Mouse (Mus musculus) heart, adult 8-10 months (tissue): ENCODE measurements around the gene 2300003K06Rik. TPM values are rescaled to one million over a fixed set of nuclear protein-coding genes. Genes with fewer than 3 reads are reported as not detected.
"Not testable (repeated sequence)": the region's sequence is repeated elsewhere in the genome, so short reads cannot be mapped to it uniquely, and the experiment has no call there.

Experiments
- DNase-seq: peaks from one replicate; pipeline ENCODE4 v3.0.0; 2022; ENCODE audit warnings: low spot score
- total RNA-seq, 4 experiments: library from RNA; stranded (reverse); gene quantifications; 2 replicates each; pipeline ENCODE4 v1.2.4; 2022

The 2300003K06Rik gene
- not detected for total RNA-seq

DNA sequence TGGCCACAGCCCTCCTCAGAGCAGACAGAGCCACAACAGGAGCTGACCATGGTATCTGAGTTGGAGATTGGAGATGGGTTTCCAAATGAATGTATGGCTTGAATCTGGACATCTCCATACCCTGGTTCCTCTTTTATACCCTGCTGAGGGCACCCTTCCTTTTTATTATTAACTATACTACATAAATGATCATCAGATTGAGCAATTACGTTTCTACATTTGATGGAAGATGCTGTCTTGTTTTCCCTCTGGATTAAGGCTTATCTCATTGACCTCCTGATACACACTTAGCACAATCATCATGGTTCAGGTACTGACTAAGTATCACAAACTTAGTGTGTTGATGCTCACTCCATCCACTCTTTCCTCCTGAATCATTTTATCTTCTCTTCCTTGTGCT is at the start of gene 2300003K06Rik:
2300003K06Rik (minus strand) TSS at position 101 of the 400 bp plus-strand sequence.
- DNase-seq: no peak

DNA sequence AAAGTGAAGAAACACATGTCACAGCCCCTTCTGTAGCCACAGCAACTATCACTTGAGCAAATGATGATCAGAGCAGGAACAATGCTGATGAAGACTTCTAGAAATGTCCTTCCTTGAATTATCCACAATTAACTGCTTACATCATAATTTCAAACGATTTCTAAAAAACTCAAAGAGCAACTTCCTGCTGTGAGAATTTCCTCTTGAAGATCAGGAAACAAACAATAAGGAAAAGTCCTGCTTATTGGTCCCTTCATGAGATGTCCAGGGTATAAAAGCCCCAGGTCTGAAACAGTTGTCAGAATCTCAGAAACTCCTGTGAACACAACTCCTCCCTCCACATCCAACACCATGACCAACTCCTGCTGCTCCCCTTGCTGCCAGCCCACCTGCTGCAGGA is 41.0 kb upstream of the 2300003K06Rik start, which contains the start of gene Gm11567:
Gm11567 (plus strand) TSS at position 301 of the 400 bp plus-strand sequence.
- DNase-seq: not testable (repeated sequence)

DNA sequence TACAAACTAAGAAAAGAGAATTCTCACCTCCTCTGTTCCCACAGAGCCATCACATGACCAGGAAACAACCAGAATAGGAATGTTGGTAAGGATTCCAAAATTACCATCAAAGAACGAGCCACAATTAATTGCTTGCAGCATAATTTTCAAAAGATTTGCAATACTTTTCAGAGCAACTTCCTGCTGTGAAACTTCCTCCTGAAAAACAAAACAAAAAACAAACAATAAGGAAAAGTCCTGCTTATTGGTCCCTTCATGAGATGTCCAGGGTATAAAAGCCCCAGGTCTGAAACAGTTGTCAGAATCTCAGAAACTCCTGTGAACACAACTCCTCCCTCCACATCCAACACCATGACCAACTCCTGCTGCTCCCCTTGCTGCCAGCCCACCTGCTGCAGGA is 35.2 kb upstream of the 2300003K06Rik start, which contains the start of gene Krtap9-1:
Krtap9-1 (plus strand) TSS at position 301 of the 400 bp plus-strand sequence.
- DNase-seq: not testable (repeated sequence)

DNA sequence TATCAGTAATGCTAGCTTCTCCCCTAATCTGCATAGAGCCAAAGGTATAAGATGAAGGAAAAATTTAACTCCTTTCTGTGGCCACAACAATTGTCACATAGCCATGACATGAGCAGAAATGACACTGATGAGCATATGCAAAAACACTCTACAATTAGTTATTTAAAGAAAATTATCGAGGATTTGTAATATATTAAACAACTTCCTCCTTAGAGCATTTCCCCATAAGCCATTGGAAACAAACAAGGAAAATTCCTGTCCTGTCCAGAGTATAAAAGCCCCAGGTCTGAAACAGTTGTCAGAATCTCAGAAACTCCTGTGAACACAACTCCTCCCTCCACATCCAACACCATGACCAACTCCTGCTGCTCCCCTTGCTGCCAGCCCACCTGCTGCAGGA is 26.3 kb upstream of the 2300003K06Rik start, which contains the start of gene Gm11559:
Gm11559 (plus strand) TSS at position 301 of the 400 bp plus-strand sequence.
- not testable (repeated sequence) for DNase-seq

DNA sequence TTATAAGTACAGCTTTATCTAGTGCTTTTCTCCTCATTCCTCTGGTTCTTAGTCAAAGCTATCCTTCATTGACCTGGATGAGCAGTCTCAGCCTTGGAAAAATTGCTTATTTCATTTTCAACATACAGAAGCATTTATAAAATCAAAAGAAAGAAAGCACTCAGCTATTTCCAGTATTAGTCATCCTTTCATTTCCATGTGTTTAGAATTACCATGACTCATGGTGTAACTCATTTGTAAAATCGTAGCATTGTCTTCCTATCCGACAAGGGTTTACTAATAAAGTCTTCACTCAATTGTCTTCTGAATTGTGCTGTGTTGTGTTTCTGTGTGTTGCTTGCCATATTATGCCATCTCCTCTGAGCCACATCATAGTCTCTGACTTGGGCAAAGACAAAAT is 20.9 kb upstream of the 2300003K06Rik start:
- no peak for DNase-seq

DNA sequence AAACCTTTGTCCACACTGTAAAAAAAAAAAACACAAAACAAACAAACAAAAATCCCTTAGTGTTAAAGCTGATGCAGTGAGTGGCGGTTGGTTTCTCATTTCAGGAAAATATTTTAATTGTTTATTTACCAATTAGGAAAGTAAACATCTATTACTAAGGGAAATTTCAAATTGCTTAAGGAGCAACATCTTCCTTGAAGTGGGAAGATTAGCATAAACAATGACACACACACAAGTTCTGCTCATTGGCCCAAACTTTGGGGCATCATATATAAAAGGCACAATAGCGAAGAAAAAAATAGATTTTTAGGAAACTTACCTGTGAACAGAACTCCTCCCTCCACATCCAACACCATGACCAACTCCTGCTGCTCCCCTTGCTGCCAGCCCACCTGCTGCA is 19.8 kb upstream of the 2300003K06Rik start, which contains the start of gene Gm11568:
Gm11568 (plus strand) TSS at position 301 of the 400 bp plus-strand sequence.
- no peak for DNase-seq

DNA sequence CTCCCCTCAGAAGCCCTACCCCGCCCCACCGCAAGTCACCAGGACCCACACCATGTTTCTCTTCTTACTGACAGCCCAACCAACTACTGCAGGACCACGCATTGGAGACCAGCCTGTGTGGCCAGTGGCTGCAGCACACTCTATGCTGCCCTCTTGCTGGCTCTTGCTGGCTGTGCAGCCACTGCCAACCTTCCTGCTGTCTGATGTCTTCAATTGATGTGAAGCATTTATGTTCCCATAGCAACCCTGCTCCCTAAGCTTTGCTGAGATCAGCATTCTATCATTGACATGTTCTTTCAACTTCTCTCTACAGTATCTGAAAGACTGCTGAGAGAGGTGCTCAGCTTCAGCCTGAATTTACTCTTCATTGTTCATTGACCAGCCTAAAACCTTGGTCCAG is 16.3 kb upstream of the 2300003K06Rik start:
- no peak for DNase-seq

DNA sequence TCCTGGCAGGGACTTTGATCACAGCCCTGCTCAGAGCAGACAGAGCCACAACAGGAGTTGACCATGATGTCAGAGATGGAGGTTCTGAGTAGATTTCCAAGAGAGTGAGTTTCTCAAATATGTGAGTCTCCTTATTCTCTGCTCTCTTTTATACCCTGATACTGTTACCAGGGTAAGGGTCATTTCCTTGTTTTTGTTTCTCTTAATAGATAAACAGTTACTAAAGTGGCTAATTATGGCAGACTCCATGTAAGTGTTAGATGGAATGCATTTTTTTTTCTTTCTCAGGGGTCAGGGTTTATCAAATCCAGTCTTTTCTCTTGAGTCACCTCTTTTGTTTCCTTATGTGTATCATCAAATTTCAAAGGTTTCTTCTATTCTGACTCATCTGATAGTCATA is 13.6 kb upstream of the 2300003K06Rik start, which contains the start of gene Krtap4-16:
Krtap4-16 (minus strand) TSS at position 101 of the 400 bp plus-strand sequence.
- no peak for DNase-seq

DNA sequence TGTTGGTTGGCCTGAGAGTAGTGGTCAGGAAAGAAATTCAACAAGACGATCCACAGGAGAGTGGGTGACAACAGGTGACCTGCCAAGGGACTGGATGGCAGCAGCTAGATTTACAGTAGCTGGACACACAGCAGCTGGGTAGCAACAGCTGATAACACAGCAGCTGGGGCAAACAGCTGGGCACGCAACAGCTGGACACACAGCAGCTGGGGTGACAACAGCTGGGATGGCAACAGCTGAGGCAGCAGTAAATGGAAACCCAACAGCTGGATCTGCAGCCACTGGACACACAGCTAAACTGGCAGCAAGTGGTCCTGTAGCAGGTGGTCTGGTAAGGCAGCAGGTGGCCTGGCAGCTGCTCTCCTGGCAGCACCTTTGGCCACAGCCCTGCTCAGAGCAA is 8.9 kb upstream of the 2300003K06Rik start:
- no peak for DNase-seq

DNA sequence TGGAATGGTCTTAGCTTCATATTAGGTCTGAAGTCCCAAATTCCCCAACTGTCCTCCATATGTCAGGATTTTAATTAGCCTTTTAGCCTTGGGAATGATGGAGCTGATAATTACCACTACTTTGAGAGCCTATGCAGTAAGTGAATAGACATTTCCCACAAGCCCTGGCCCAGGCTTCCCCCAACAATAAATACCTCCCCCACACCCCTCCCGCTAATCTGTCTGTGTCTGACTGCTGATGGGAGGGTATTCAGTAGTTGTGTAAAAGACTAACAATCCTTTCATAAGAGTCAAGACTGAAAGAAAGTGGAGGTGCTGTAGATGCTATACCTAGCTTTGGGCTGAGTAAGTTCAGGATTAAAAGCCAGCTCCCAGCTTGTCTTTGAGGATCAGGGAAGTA is 4.3 kb upstream of the 2300003K06Rik start:
- DNase-seq: no peak

DNA sequence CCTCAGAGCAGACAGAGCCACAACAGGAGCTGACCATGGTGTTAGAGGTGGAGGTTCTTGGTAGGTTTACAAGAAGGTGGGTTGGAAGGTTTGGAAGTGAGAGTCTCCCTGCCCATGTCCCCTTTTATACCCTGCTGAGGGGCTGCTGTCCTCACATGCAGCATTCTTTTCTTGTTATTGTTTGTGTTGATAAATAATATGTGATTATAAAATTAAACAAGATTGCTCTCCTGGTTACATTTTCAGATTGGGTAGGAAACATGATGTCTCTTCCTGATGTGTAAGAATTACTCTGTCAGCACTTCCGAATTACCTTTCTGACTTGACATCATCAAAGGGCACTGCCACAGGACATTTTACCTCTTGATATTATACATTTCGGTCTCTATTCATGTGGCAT is 22.3 kb downstream of the 2300003K06Rik start, which contains the start of gene Gm11564:
Gm11564 (minus strand) TSS at position 101 of the 400 bp plus-strand sequence.
- DNase-seq: not testable (repeated sequence)

DNA sequence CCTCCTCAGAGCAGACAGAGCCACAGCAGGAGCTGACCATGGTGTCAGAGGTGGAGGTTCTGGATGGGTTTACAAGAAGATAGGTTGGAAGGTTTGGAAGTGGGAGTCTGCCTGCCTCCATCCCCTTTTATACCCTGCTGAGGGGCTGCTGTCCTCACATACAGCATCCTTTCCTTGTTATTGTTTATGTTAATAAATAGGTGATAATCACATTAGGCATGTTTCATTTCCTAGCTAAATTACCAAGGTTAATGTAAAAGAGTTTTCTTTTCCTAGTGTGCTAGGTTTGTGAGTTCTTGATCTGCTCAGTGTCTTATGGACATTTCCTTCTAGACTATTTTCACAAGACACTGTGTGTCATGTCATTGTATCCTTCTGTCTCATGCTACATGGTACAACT is 28.1 kb downstream of the 2300003K06Rik start, which contains the start of gene Krtap4-13:
Krtap4-13 (minus strand) TSS at position 101 of the 400 bp plus-strand sequence.
- not testable (repeated sequence) for DNase-seq

DNA sequence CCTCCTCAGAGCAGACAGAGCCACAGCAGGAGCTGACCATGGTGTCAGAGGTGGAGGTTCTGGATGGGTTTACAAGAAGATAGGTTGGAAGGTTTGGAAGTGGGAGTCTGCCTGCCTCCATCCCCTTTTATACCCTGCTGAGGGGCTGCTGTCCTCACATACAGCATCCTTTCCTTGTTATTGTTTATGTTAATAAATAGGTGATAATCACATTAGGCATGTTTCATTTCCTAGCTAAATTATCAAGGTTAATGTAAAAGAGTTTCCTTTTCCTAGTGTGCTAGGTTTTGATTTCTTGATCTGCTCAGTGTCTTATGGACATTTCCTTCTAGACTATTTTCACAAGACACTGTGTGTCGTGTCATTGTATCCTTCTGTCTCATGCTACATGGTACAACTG is 33.5 kb downstream of the 2300003K06Rik start, which contains the start of gene Gm11554:
Gm11554 (minus strand) TSS at position 101 of the 400 bp plus-strand sequence.
- not testable (repeated sequence) for DNase-seq

DNA sequence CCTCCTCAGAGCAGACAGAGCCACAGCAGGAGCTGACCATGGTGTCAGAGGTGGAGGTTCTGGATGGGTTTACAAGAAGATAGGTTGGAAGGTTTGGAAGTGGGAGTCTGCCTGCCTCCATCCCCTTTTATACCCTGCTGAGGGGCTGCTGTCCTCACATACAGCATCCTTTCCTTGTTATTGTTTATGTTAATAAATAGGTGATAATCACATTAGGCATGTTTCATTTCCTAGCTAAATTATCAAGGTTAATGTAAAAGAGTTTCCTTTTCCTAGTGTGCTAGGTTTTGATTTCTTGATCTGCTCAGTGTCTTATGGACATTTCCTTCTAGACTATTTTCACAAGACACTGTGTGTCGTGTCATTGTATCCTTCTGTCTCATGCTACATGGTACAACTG is 39.0 kb downstream of the 2300003K06Rik start, which contains the start of gene Gm11569:
Gm11569 (minus strand) TSS at position 101 of the 400 bp plus-strand sequence.
- DNase-seq: not testable (repeated sequence)

DNA sequence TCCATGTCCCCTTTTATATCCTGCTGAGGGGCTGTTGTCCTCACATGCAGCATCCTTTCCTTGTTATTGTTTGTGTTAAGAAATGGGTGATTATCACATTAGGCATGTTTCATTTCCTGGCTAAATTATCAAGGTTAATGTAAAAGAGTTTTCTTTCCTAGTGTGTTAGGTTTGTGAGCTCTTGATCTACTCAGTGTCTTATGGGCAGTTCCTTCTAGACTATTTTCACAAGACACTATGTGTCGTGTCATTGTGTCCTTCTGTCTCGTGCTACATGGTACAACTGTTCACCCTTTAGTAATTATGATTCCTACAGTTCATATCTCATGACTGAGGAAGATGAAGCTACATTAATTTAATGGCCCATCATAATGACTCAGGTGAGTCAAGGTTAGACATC is 44.5 kb downstream of the 2300003K06Rik start, which contains the start of gene Gm11596:
Gm11596 (minus strand) TSS at position 101 of the 400 bp plus-strand sequence.
- no peak for DNase-seq

Other genes with a start within 250 kb of the 2300003K06Rik start
- not detected for gene Krtap1-3, start 246.7 kb downstream of the 2300003K06Rik start, total RNA-seq
- gene Krtap9-3, start 240.0 kb downstream of the 2300003K06Rik start, total RNA-seq: not detected
- gene Gm11938, start 234.8 kb downstream of the 2300003K06Rik start, total RNA-seq: not detected
- not detected for gene Gm11937, start 227.9 kb downstream of the 2300003K06Rik start, total RNA-seq
- not detected for gene Krtap2-4, start 223.2 kb downstream of the 2300003K06Rik start, total RNA-seq
- gene Gm11562, start 217.6 kb downstream of the 2300003K06Rik start, total RNA-seq: not detected
- not detected for gene Krtap4-1, start 209.8 kb downstream of the 2300003K06Rik start, total RNA-seq
- gene Krtap4-2, start 203.0 kb downstream of the 2300003K06Rik start, total RNA-seq: not detected
- gene Krtap4-7, start 194.0 kb downstream of the 2300003K06Rik start, total RNA-seq: not detected
- gene Gm11555, start 187.8 kb downstream of the 2300003K06Rik start, total RNA-seq: not detected
- not detected for gene Gm11563, start 179.1 kb downstream of the 2300003K06Rik start, total RNA-seq
- not detected for gene Krtap4-6, start 172.1 kb downstream of the 2300003K06Rik start, total RNA-seq
- gene Gm14190, start 147.3 kb downstream of the 2300003K06Rik start, total RNA-seq: not detected
- gene Gm14180, start 103.8 kb downstream of the 2300003K06Rik start, total RNA-seq: not detected
- not detected for gene Gm11595, start 65.2 kb downstream of the 2300003K06Rik start, total RNA-seq
- not detected for gene Krtap4-8, start 57.4 kb downstream of the 2300003K06Rik start, total RNA-seq
- gene Krtap4-9, start 52.9 kb downstream of the 2300003K06Rik start, total RNA-seq: not detected
- gene Gm11596, start 44.6 kb downstream of the 2300003K06Rik start, total RNA-seq: not detected
- gene Gm11569, start 39.1 kb downstream of the 2300003K06Rik start, total RNA-seq: not detected
- not detected for gene Gm11554, start 33.6 kb downstream of the 2300003K06Rik start, total RNA-seq
- gene Krtap4-13, start 28.2 kb downstream of the 2300003K06Rik start, total RNA-seq: not detected
- not detected for gene Gm11564, start 22.4 kb downstream of the 2300003K06Rik start, total RNA-seq
- not detected for gene Krtap4-16, start 13.5 kb upstream of the 2300003K06Rik start, total RNA-seq
- gene Gm11568, start 19.9 kb upstream of the 2300003K06Rik start, total RNA-seq: not detected
- gene Gm11559, start 26.4 kb upstream of the 2300003K06Rik start, total RNA-seq: not detected
- not detected for gene Krtap9-1, start 35.3 kb upstream of the 2300003K06Rik start, total RNA-seq
- not detected for gene Gm11567, start 41.1 kb upstream of the 2300003K06Rik start, total RNA-seq
- gene Krtap31-1, start 69.9 kb upstream of the 2300003K06Rik start, total RNA-seq: not detected
- not detected for gene Gm11565, start 76.7 kb upstream of the 2300003K06Rik start, total RNA-seq
- gene Krtap31-2, start 98.2 kb upstream of the 2300003K06Rik start, total RNA-seq: not detected
- not detected for gene Krtap9-5, start 110.4 kb upstream of the 2300003K06Rik start, total RNA-seq
- gene Krtap29-1, start 141.0 kb upstream of the 2300003K06Rik start, total RNA-seq: not detected
- gene Krtap16-1, start 148.5 kb upstream of the 2300003K06Rik start, total RNA-seq: not detected
- gene Krtap17-1, start 155.9 kb upstream of the 2300003K06Rik start, total RNA-seq: not detected
- not detected for gene Krt33a, start 178.1 kb upstream of the 2300003K06Rik start, total RNA-seq
- gene Krt33b, start 191.8 kb upstream of the 2300003K06Rik start, total RNA-seq: not detected
- gene Krt34, start 203.5 kb upstream of the 2300003K06Rik start, total RNA-seq: not detected
- gene Krt31, start 212.5 kb upstream of the 2300003K06Rik start, total RNA-seq: not detected